Mouse (Mus musculus): Measurements from ENCODE around the gene Hoxb4.

DNA sequence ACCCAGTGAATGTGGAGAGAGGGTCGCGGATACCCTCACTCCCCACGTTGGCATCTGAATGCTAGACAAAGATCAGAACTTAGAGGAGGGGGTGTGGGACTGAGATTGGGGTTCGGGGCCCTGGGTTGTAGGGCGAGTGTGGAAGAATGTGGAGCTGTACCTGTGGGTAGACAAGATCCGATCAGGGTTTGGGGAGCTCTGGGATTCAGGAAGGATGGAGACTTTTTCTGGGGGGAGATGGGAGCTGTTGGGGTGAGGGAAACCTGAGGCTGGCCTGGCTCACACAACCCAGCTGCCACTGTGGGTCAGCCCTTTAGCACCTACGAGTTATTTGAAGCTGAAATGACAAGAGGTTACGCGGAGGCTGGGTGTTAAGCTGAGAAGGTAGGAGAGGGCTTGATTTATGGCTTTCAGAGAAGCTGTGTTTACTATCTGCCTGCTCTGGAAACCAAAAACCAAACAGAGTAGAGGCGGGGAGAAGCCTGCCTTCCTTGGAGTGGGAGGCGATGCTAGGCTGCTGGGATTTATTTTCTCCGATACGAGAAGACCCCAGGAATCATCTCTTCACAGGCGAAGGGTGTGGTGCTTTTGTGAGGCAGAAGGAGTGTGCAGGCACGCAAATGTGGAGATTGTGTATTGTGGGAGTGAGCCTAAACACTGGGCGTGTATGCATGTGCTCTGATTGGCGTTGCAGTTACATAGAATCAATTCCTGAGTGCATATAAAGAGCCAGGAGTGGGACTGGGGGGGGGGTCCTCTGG, 15.4 kb downstream of the Hoxb4 start:
- no peak for TF ChIP-seq POLR2A (IDR thresholded peaks at IDR 0.05; ENCODE audit: borderline replicate concordance, low read depth, low read length)
- no peak for TF ChIP-seq CTCF (IDR thresholded peaks at IDR 0.05; ENCODE audit: low read depth, low read length)

All from bone marrow macrophage, adult 2 months (primary cell).